Mouse (Mus musculus) adrenal gland, postnatal 25 days (tissue): ENCODE data around the gene Gna12. TPM values are rescaled to one million over a fixed set of nuclear protein-coding genes. Genes with fewer than 3 reads are reported as not detected.

ENCODE experiments used
- DNase-seq: peaks from one replicate; pipeline ENCODE4 v3.0.0; 2021; ENCODE audit warnings: mixed read lengths
- long read RNA-seq: library from polyadenylated mRNA; stranded (forward); transcript quantifications from one replicate; pipeline ENCODE4 v2.0.0, GENCODE M21; 2021
- total RNA-seq: library from RNA; stranded (reverse); gene quantifications from 2 replicates; pipeline ENCODE4 v1.2.3, GENCODE M21; 2021

The Gna12 gene
- total RNA-seq, result 129 and 166 TPM in 2 replicates
- long read RNA-seq, transcript Gna12-201 (4 exons, 3,416 nt), result major isoform, 52 of 106 reads
- long read RNA-seq, partial matches to known transcripts, result 11 of 106 reads
- long read RNA-seq, other reads (novel, unspliced or antisense), result 43 of 106 reads

DNA sequence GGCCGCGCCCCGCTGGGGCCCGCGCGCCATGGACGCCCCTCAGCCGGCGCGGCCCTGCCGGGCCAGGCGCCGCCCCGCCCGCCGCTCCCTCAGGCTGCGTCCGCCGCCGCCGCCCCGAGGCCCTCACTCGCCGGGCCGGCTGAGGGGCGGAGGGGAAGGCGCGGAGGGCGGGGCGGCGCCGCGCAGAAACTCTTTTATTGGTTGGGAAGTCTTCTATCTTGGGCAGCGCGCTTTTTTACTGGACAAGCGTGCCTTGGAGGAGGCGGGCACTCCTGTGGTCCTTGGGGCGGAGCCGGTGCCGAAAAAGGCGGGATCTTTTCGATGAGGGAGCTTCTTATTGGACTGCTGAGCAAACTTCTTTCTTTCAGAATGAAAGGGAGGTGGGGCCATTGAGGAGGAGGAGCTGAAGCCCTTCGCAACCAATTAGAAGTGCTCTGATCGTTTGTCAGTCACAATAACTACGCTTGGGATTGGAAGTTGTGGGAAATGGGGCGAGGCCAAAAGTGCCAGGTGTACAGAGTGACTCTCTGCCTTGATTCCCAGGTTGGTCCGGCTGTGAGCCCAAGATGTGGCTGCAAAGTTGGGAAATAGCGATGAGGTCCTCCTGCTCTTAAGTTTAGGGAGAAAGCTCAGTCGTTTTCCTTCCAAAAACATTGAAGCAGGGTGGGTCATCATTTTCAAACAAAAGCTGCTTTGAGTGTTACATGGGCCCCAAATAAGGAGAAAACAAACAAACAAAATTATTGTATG, at the start of gene Gna12:
TSS of gene Gna12 (minus strand) at position 118 of the 750 bp plus-strand sequence.
- DNase-seq, result peak; percentile 94

DNA sequence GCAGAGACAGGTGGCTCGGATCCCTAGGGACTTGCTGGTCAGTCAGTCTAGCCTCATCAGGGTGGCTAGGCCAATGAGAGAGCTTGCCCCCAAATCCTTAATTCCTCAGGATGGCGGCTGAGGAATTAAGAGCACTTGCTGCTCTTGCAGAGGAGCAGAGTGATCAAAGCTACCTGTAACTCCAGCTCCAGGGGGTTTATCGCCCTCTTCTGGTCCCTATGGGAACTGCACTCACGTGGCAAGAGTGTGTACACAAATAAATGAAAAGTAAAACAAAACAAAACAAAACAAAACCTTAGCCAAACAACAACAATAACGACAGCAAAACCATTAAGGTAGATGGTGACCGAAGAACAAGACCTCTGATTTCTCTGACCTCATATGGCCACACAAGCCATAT, 48.4 kb upstream of the Gna12 start:
- no peak for DNase-seq

DNA sequence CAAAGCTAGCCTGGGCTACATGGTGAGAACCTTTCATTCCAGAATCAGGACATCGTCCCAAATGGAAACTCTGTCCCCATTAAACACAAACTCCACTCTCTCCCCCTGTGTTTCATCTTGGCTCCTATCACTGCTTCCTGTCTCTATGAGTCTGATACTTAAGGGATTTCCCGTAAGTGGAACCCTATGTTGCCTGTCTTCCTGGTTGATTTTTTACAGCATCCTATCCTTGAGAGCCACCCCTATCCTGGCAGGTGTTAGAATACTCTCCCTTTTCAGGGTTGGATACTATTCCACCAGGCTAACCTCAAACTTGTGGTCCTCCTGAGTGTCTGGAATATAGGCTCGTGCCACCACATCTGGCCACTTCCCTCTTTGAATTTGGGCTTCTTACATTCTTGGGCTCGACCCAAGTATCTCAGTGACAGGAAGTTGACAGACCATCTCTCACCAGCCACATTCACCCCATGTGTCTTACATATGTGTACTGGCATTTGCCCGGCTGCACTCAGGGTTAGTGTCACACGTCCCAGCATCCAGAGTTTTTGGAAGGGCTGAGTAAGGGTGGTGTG, 43.6 kb upstream of the Gna12 start:
- no peak for DNase-seq

DNA sequence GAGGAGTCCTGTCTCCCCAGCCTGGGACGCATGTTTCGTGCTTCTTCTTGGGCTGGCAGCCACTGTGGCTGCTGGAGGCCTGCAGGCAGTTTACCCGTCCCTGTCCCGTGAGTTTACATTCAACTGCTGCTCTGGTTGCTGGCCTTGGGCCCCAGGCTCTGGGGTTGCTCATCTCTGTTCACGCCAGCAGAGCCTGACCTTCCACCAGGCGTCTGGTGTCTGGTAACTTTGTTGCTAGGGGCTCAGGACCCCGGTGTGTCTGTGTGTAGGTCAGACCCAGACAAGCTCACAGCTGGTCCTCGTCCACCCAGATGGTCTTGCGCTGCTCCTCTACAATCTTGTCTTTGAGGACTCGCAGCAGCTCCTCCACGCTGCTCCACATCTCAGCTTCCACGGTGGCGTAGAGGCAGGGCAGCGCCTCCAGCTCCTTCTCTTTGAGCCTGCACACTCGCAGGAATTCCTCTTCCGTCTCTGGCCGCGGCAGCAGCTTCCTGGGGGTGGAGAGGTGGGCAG, 42.9 kb upstream of the Gna12 start:
- peak; percentile 23 for DNase-seq

DNA sequence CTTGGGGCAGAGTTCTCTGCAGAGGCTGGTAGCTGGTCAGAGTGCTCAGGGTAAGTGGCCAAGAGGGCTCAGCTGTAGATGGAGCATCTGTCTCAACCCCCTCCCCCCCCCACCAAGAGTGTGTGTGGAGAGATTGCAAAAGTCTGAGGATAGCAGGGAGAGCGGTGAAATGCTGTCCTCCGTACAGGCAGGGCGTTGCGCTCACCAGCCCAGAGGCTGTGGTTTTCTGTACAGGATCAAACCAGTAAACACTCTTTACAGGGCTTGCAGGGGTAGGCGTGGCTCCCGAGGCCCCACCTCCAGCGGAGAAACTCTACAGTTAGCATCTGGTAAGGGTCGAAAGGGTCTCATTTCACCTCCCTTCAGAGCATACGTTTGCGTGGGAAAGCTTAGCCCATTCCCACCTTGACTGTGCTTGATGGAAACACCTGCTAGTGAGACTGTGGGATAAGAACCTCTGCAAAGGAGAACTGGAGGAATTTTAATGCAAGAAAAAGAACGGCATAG, 42.4 kb upstream of the Gna12 start:
- DNase-seq, result no peak

DNA sequence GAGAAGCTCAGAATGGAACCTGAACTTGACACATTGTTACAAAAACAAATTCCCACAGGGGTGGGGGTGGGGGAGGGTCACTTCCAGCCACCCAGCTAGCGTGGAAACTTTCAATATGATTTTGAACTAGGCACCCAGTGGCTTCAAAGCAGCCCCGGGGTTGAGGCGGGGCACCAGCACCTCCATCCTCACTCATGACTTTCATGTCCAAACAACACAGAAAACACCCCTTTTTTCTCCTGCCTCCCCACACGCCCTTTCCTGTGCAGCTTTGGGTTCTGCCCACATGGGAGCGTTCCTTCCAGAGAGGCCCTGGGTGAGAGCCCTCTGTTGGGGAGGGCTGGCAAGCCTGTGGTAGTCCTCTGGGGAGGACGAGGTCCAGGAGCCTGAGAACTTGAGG, 41.0 kb upstream of the Gna12 start:
- no peak for DNase-seq

DNA sequence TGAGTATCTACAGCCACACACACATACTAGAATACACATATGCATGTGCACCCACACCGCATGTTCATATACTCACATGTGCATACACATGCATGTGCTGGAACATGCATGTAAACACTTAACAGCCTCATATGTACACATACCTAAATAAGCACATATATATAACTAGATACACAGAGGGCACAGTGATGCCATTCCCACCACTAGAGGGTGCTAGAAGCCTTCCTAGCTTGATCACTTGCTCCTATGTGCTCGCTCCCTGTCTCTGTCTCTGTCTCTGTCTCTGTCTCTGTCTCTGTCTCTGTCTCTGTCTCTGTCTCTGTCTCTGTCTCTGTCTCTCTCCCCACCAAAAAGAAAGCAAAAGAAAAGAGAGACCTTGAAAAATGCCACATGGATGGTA, 38.8 kb upstream of the Gna12 start:
- DNase-seq, result peak; percentile 42

DNA sequence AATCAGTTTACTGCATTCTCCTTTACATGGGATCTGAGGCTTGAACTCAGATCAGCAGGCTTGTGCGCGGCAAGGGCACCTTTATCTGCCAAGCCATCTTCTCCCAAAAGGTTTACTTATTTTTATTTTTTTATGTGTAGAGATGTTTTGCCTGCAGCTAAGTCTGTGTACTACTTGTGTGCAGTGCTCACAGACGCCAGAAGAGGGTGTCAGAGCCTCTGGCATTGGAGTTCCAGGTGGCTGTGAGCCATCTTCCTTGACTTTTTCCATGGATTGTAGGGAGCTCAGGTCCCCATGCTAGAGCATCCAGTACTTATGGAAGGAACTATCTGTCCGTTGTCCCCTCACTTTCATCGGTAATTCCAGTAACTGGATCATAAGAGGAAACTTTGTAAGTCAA, 29.5 kb upstream of the Gna12 start:
- no peak for DNase-seq

DNA sequence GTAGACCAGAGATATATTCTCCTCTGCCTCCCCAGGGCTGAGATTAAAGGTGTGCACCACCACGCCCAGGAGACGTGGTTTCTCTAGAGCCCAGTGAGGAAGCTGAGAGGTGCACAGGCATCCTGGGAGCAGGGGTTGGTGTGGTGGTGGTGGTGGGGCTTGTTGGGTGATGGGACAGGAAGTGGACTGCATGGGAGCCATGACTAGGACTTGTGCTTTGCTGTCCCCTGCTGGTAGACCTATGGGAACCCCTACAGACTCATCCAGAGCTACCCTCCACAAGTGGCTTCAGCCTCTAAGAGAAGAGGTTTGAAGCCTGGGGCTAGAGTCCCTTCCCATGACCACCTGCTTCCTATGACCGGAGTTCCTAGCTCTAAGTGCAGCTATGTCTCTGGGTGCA, 28.1 kb upstream of the Gna12 start:
- DNase-seq, result no peak

DNA sequence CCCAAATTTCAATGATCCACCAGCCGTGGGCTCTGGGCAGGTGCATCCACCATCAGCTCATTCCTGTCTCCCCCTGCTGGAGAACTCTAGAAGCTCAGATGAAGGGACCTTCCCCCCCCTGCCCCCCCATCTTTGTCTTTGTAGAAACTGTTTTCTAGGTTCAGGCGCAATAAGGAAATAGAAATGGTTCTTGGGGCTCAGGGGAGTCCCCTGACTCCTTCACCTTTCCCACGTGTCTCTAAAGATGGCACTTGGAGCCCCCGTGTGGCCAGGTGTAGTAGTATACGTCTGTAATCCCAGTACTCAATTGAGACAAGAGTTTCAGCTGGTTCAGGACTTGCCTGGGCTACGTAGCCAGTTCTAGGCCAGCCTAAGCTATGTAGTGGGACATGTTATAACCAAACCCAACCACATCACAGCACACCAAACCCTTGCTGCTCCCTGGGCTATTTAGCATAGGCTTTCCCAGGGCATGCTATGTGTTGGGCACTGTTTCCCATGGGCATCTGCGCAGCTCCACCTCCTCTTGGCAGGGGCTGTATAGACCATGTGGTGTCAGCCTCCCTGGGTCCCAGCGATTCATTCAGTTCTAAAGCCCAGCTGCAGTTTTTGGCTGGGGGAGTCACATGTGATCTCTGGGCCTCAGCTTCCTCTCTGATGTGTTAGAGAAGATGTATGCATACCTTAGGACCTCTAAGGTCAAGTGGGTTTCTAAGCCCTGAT, 27.4 kb upstream of the Gna12 start:
- DNase-seq, result no peak

DNA sequence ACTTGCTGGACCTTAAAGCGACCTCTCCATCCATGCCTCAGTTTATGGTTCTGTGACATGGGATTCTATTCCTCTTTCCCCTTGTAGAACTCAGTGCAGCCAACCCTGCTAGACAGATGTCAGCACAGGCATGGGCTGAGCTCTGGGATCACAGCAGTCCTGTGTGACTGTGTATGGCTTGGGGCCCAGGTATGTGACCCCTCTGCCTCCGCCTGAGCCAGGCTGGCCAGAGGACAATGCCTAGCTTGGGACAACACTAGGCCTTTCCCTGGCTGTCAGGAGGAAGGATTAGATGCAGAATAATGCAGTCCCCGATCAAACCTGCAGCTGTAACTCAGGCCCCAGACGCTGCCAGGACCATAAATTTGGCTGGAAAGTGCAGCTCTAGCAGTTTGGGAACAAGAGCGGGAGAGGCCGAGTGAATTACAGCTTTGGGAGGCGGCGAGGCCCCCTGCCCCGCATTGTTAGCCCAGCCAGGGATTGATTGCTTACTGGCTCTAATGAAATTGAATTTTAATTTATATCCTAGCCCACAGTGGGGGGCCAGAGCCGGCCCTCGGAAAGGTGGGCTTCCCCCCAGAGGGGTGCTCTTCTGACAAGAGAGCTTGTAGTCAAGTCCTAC, 25.8 kb upstream of the Gna12 start:
- no peak for DNase-seq

DNA sequence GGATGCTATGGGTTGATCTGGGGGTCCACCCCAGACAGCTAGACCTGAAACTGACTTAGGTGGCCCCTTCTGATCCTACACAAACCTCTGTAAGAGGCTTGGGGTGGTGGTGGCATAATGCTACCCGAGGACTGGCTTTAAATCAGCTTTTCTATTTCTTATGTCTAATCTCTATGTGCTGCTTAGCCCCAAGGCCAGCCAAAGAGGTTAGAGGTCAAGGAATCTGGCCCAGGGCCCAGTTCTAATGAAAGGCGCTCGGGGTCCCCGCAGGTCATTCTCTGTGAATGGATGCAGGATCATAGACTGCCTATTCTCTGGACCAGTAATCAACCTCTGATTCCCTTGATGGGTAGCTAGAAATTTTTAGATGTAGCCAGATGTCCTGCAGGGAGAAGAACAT, 24.5 kb upstream of the Gna12 start:
- DNase-seq, result no peak

DNA sequence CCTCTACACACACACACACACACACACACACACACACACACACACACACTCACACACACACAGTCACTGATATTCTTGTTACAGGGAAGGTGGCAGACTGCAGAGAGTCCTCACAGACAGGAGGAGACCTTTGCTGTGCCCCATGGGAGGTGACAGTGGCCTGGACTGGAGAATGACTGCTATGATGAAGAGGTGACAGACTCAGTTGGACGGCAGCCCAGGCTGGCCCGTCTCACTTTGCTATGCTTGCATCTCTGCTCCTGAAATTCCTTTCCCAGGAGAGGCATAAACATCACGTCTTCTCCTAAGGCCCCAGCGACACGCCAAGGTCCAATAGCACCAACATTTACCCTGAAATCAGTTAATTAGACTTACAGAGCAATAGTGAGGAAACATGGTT, 23.5 kb upstream of the Gna12 start:
- no peak for DNase-seq

DNA sequence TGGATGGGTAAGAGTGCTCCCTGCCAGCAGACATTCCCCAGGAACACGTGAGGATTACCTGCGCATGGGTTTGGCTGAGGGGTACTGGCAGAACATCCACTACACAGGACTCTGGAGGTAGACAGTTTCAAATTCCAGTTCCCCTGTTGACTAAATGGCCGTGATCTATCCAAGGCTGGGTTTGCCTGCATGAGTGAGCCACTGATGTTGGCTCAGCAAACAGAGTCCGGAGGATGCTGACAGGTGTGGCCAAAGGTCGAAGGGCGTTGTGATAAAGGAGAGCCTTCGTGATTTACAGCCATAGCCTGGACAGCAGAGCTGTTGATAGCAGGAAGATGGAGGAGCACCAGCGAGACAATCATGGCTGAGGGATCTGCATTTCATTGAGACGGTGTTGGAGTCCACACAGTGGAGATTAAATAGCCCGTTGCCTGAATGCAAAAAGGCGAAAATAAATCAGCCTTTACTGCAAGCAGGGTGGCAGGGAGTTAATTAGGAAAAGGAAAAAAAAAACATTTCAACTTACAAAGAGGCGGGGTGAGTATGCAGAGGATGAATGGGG, 22.3 kb upstream of the Gna12 start:
- DNase-seq, result no peak

DNA sequence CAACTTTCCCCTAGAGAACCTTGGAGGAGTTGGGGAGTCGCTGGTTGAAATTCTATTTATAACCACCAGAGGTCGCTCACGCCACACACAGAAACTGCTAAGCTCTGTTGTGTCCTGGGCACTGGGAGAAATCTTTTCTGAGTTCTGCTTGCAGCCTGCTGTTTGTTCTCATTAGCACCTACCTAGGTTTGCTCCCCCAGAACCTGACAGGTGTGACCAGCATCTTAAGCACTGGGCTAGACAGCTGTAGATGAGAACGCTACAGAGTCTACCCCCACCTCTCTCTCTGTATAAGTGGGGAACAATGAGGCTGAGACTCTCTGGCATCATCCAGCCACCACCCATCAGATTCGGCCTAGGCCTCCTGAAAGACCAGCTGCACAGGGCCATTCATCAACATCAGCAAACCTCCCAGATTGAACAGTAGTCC, 17.1 kb upstream of the Gna12 start:
- no peak for DNase-seq

DNA sequence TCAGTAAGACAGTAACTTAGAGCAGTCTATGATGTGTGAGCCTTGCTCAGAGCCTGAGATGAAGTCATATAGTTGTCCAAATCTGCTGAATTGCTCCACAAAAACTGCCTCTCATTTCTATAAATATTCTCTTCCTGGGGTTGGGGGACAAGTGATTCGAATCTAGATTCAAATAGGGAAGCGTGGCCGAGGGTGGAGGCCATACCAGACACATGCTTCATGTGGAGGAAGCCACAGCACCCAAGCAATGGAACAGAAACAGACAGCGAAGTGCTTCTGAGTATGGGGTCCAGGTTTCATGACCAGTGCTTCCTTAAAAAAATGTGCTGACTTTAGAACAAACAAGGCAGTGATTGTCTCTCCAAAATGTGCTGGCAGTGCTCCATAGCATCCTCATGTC, 11.7 kb upstream of the Gna12 start:
- no peak for DNase-seq

DNA sequence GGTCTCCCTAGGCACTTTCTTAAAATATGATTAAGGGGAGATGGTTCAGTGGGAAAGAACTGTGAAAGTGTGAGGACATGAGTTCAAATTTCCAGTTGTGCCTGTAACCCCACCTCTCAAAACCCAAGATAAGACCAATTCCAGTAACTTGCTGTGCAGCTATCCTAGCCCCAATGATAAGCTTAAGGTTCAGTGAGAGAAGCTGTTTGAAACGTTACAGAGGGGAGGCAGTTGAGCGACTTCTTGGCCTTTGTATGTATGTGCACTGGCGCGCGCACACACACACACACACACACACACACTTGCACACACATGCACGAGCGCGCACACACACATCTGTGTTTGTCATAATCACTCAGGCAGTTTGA, 817 bp upstream of the Gna12 start:
- DNase-seq, result no peak

DNA sequence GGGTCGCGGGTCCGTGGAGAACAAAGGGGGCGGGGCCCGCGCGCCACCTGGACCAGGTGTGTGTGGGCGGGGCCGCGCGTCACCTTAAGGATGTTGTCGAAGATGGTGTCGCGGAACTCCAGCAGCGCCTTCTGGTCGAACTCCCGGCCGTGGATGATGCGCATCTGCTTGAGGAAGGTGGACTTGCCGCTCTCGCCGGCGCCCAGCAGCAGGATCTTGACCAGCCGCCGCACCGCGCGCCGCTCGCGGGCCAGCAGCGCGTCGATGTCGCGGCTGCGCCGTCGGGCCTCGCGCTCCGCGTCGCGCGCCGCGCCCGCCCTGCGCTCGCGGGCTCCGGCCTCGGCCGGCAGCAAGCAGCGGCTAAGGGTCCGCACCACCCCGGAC, 328 bp downstream of the Gna12 start:
- peak; percentile 39 for DNase-seq

DNA sequence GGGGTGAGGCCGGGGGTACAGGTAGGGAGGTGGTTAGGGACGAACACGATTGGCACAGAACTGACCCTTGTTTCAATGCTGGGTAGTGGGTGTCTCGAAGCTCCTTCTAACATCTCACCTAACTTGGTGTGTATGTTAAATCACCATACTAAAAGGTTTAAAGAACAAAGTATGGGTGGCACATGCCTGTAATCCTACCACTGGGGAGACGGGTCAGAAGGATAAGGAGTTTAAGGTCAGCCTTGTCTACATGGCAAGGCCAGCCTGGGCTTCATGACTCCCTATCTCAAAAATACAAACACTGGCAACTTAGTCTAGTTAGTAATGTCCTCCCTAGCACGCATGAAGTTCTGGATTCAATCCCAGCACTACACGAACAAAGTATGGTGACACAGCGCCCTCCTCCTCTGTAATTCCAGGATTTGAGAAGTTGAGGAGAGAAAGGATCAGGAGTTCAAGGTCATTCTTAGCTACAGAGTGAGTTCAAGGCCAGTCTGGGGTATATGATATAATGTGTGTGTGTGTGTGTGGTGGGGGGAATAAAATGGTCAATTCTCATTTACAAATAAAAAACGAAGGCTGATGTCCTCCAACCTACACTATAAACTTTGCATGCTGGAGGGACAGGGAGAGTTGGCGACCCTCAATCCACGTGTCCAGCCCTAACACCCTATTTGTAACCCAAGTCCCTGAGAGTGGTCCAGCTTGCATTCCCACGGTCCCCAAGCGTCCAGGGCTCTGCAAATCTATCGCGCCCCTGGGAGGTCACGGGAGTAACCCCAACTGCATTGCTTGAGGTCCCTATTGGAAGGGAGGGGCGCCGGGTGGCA, 935 bp downstream of the Gna12 start:
- DNase-seq, result no peak

DNA sequence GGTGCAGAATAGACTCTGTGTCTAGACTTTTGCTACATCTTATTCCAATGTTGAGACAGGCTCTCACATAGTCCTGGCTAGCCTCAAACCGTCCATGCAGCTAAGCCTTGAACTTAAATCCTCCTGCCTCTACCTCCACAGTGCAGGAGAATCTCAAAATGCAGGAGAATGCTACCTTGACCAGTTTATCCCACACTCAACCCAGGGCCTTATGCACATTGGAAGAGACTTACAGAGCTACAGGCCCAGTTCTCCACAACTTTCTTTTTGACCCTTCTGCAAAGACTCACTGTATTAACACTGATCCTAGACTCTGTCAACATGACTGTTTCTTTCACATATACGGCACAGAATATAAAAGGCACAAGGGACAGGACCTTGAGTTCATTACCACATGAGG, 1.9 kb downstream of the Gna12 start:
- no peak for DNase-seq

DNA sequence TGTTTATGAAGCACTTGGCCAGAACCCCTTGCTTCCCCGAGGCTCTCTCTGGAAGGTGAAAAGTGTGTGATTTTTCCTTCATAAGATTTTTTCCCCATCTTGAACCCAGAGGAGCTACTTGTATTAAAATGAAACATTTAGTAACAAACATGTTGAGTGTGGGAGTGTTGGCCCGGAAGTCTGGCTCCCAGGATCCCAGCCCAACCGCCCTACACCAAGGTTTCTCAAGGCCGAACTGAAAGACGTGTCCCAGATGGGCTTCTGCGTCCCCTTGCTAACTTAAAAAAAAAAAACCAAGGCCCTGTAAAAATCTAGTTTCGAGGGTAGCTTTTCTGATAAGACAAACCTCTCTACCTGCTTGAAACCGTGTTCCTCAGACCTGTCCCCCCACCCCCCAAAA, 2.3 kb downstream of the Gna12 start:
- no peak for DNase-seq
